Mouse (Mus musculus) CH12.LX (cell line): ENCODE measurements around the gene Reck.

Experiments used
- CTCF ChIP-seq, 2 experiments: IDR thresholded peaks in 1 of 2; conservative IDR thresholded peaks in 1 of 2; 2 replicates each; pipeline ENCODE4 v1.5.1; 2011 to 2012; ENCODE audit warnings: low read depth in 2 of 2, low read length in 2 of 2, improper control_type of control experiment in 1 of 2, inconsistent platforms in 1 of 2, mild to moderate bottlenecking in 1 of 2, moderate library complexity in 1 of 2
- ELF1 ChIP-seq: IDR thresholded peaks from 2 replicates; pipeline ENCODE4 v1.6.1; 2014; ENCODE audit warnings: low read depth, mild to moderate bottlenecking, inconsistent platforms, low read length, improper control_type of control experiment
- EP300 ChIP-seq: IDR thresholded peaks from 2 replicates; pipeline ENCODE4 v1.6.1; 2011; ENCODE audit warnings: low read length, improper control_type of control experiment
- ETS1 ChIP-seq: conservative IDR thresholded peaks from 2 replicates; pipeline ENCODE4 v1.6.1; 2012; ENCODE audit warnings: low read depth, mild to moderate bottlenecking, inconsistent platforms, low read length, improper control_type of control experiment, moderate library complexity
- JUND ChIP-seq: conservative IDR thresholded peaks from 2 replicates; pipeline ENCODE4 v1.6.1; 2011; ENCODE audit warnings: low read depth, low read length, improper control_type of control experiment
- POLR2A ChIP-seq: IDR thresholded peaks from 2 replicates; pipeline ENCODE4 v1.6.1; 2011; ENCODE audit warnings: low read depth, mild to moderate bottlenecking, improper control_type of control experiment, low read length
- POLR2AphosphoS2 ChIP-seq: IDR thresholded peaks from 2 replicates; pipeline ENCODE4 v1.6.1; 2011; ENCODE audit warnings: low read depth, low read length, improper control_type of control experiment
- TCF12 ChIP-seq: IDR thresholded peaks from 2 replicates; pipeline ENCODE4 v1.6.1; 2014; ENCODE audit warnings: low read depth, mild to moderate bottlenecking, inconsistent platforms, low read length, improper control_type of control experiment
- ZKSCAN1 ChIP-seq: IDR thresholded peaks from 2 replicates; pipeline ENCODE4 v1.6.1; 2012; ENCODE audit warnings: low read depth, inconsistent platforms, low read length, improper control_type of control experiment, borderline replicate concordance

- TF ChIP-seq ZKSCAN1 (no peak), ETS1 (no peak), JUND (no peak), TCF12 (no peak), CTCF (conservative IDR thresholded peaks at IDR 0.05 in 1 of 2, IDR thresholded peaks at IDR 0.05 in 1 of 2; ENCODE audit: low read depth in 2 of 2, low read length in 2 of 2) (no peak), EP300 (no peak), POLR2AphosphoS2 (no peak), ELF1 (no peak), POLR2A (no peak)
Observed at GRCm38 (mm10) chr4:43976223-43976740, 101.0 kb downstream of the Reck start.
